ENCODE assay signal across 32 mouse cellular contexts in genomic region chr6:30563575-30563974, GRCm38 (mm10). TPM values are rescaled to one million over a fixed set of nuclear protein-coding genes. Genes with fewer than 3 reads are reported as not detected.
"Had no signal": no experiment of that assay in that cellular context is flagged by ENCODE, and none has a peak within 500 bp of the region (broad histone marks: within the 10 kb centered on the region; RNA-seq: fewer than 3 reads in every experiment).

No protein-coding gene starts in this region.

- H3K4me1 ChIP-seq: heart, embryonic 15.5 days; hindbrain, embryonic 10.5 days; hindbrain, embryonic 12.5 days; hindbrain, embryonic 15.5 days; limb, embryonic 12.5 days had no signal

- H3K9ac ChIP-seq: forebrain, postnatal 0 days; heart, embryonic 13.5 days; heart, embryonic 15.5 days; hindbrain, embryonic 12.5 days; hindbrain, embryonic 15.5 days; limb, embryonic 12.5 days; liver, embryonic 13.5 days had no signal

- H3K9me3 ChIP-seq: heart, embryonic 13.5 days; heart, embryonic 15.5 days; hindbrain, embryonic 10.5 days; hindbrain, embryonic 12.5 days; hindbrain, embryonic 15.5 days; limb, embryonic 10.5 days; limb, embryonic 12.5 days; liver, embryonic 13.5 days had no signal

- H3K4me3 ChIP-seq: heart, adult 2 months; heart, embryonic 13.5 days; heart, embryonic 15.5 days; hindbrain, embryonic 10.5 days; hindbrain, embryonic 12.5 days; hindbrain, embryonic 15.5 days; layer of hippocampus, adult 2 months; left cerebral cortex, adult 2 months; limb, embryonic 10.5 days; limb, embryonic 12.5 days; liver, embryonic 13.5 days had no signal

- DNase-seq: forebrain, postnatal 0 days; gastrocnemius, postnatal 14 days; gastrocnemius, postnatal 36 days; heart, adult 11 months; heart, adult 2 months; heart, postnatal 4 days; kidney, adult 18-20 months; kidney, adult 8-10 months; kidney, postnatal 10 days; kidney, postnatal 25 days; kidney, postnatal 4 days; liver; liver, embryonic 13.5 days had no signal

- H3K27me3 ChIP-seq: heart, embryonic 13.5 days; heart, embryonic 15.5 days; hindbrain, embryonic 12.5 days; hindbrain, embryonic 15.5 days; limb, embryonic 12.5 days had no signal

- H3K4me2 ChIP-seq: heart, embryonic 13.5 days; heart, embryonic 15.5 days; hindbrain, embryonic 12.5 days; hindbrain, embryonic 15.5 days; limb, embryonic 12.5 days; liver, embryonic 13.5 days had no signal

- H3K36me3 ChIP-seq: heart, embryonic 13.5 days; heart, embryonic 15.5 days; hindbrain, embryonic 10.5 days; hindbrain, embryonic 12.5 days; hindbrain, embryonic 15.5 days; liver, embryonic 13.5 days had no signal

- ATAC-seq: forebrain, postnatal 0 days; hindbrain, postnatal 0 days had no signal

- H3K27ac ChIP-seq: heart, adult 2 months; heart, embryonic 13.5 days; heart, embryonic 15.5 days; hindbrain, embryonic 10.5 days; hindbrain, embryonic 12.5 days; hindbrain, embryonic 15.5 days; hindbrain, postnatal 0 days; layer of hippocampus, adult 2 months; left cerebral cortex, adult 2 months; limb, embryonic 10.5 days; limb, embryonic 12.5 days; liver, embryonic 13.5 days had no signal

RNA-seq across cellular contexts. Expression of gene Cpa4, which starts 4.6 kb away (rescaled TPM):
- total RNA-seq: gastrocnemius, adult 18-20 months; gastrocnemius, adult 8-10 months; gastrocnemius, postnatal 36 days; heart, adult 2 months; heart, postnatal 25 days; layer of hippocampus, adult 2 months; layer of hippocampus, postnatal 10 days; layer of hippocampus, postnatal 25 days had no signal
- polyA plus RNA-seq: gonadal fat pad, adult 2 months; heart, adult 2 months had no signal

RNA-seq across cellular contexts. Expression of gene Cpa2, which starts 22.2 kb away (rescaled TPM):
- total RNA-seq: gastrocnemius, adult 18-20 months; gastrocnemius, postnatal 36 days; heart, adult 2 months; heart, postnatal 25 days had no signal

RNA-seq across cellular contexts. Expression of gene Cpa5, which starts 47.2 kb away (rescaled TPM):
- total RNA-seq: forebrain, postnatal 0 days; gastrocnemius, adult 18-20 months; gastrocnemius, adult 8-10 months; gastrocnemius, postnatal 36 days; heart, adult 2 months; heart, postnatal 25 days; hindbrain, postnatal 0 days; layer of hippocampus, adult 2 months; layer of hippocampus, postnatal 10 days; layer of hippocampus, postnatal 25 days; left cerebral cortex, adult 2 months; left cerebral cortex, postnatal 14 days; left cerebral cortex, postnatal 36 days had no signal
- polyA plus RNA-seq: forebrain, postnatal 0 days; heart, adult 2 months; hindbrain, embryonic 12.5 days; hindbrain, embryonic 15.5 days; hindbrain, postnatal 0 days; liver, embryonic 13.5 days had no signal

RNA-seq across cellular contexts. Expression of gene Ssmem1, which starts 53.9 kb away (rescaled TPM):
- total RNA-seq: gastrocnemius, adult 18-20 months; heart, adult 2 months had no signal
- polyA plus RNA-seq: forebrain, postnatal 0 days; heart, embryonic 13.5 days; intestine, embryonic 14.5 days; limb, embryonic 12.5 days had no signal
